Mouse (Mus musculus): Measurements from ENCODE around the gene Olfr374. TPM values are rescaled to one million over a fixed set of nuclear protein-coding genes. Genes with fewer than 3 reads are reported as not detected.

Gene Olfr374
- polyA plus RNA-seq, 2 experiments from 2014 or later, result 0.17 TPM; not detected in 1

GRCm38 (mm10) chr8:72135446-72136301 lies 28.8 kb downstream of the Olfr374 start:
- ATAC-seq, result peak; percentile 4

- peak; percentile 85 for ATAC-seq
Measured at GRCm38 (mm10) chr8:72136302-72136978, 29.6 kb downstream of the Olfr374 start.

- ATAC-seq, result no peak
Measured at GRCm38 (mm10) chr8:72137431-72137830, 30.6 kb downstream of the Olfr374 start.

- ATAC-seq, result no peak
Measured at GRCm38 (mm10) chr8:72138456-72138855, 31.6 kb downstream of the Olfr374 start.

- no peak for ATAC-seq
Measured at GRCm38 (mm10) chr8:72143256-72143824, 36.5 kb downstream of the Olfr374 start.

GRCm38 (mm10) chr8:72144345-72144975 lies 37.6 kb downstream of the Olfr374 start:
- ATAC-seq, result no peak

GRCm38 (mm10) chr8:72145511-72145910 lies 38.7 kb downstream of the Olfr374 start:
- ATAC-seq, result no peak

- no peak for ATAC-seq
Measured at GRCm38 (mm10) chr8:72146056-72146455, 39.2 kb downstream of the Olfr374 start.

GRCm38 (mm10) chr8:72146556-72146955 lies 39.7 kb downstream of the Olfr374 start:
- ATAC-seq, result no peak

GRCm38 (mm10) chr8:72147266-72147665 lies 40.4 kb downstream of the Olfr374 start:
- no peak for ATAC-seq

- ATAC-seq, result no peak
Measured at GRCm38 (mm10) chr8:72149056-72149455, 42.2 kb downstream of the Olfr374 start.

- ATAC-seq, result no peak
Measured at GRCm38 (mm10) chr8:72151418-72152078, 44.7 kb downstream of the Olfr374 start.

- ATAC-seq, result no peak
Measured at GRCm38 (mm10) chr8:72153382-72153781, 46.5 kb downstream of the Olfr374 start.

GRCm38 (mm10) chr8:72158096-72158495 lies 51.3 kb downstream of the Olfr374 start:
- ATAC-seq, result no peak

- ATAC-seq, result no peak
Measured at GRCm38 (mm10) chr8:72158726-72159125, 51.9 kb downstream of the Olfr374 start.

GRCm38 (mm10) chr8:72160007-72160406 lies 53.2 kb downstream of the Olfr374 start:
- ATAC-seq, result no peak

GRCm38 (mm10) chr8:72160707-72161697 lies 54.2 kb downstream of the Olfr374 start, which contains the start of gene Rab8a:
TSS of gene Rab8a (plus strand) at chr8:72161200.
- ATAC-seq, result peak; percentile 88

- ATAC-seq, result no peak
Measured at GRCm38 (mm10) chr8:72162821-72163220, 56.0 kb downstream of the Olfr374 start.

All from CD4-positive, CD25-positive, alpha-beta regulatory T cell, adult 4 months (primary cell).